Mouse (Mus musculus) forebrain, postnatal 0 days (tissue): ENCODE results near the gene Trim54. TPM values are rescaled to one million over a fixed set of nuclear protein-coding genes. Genes with fewer than 3 reads are reported as not detected.
A peak's percentile ranks its signal among the peaks of the same experiment; 100 is the strongest.

Experiments used
- ATAC-seq: fragments of 200-750 bp; cut with Nextera tagmentation; 2 replicates; pipeline ENCODE4 v1.8.0; 2017; ENCODE audit warnings: mild to moderate bottlenecking, moderate library complexity
- DNase-seq: peaks from one replicate; pipeline ENCODE4 v3.0.0-alpha.2; 2015
- H3K27ac ChIP-seq: fragments of 300-500 bp; sonication (generic); 2 replicates; pipeline ENCODE4 v1.5.1; 2014; ENCODE audit warnings: low read depth, mild to moderate bottlenecking, antibody characterized with exemption, low read length, moderate library complexity, mixed read lengths
- H3K27me3 ChIP-seq: fragments of 300-500 bp; sonication (generic); 2 replicates; pipeline ENCODE4 v1.6.1; 2014; ENCODE audit warnings: mild to moderate bottlenecking, low read length, mixed read lengths; ENCODE audit not compliant: insufficient read depth
- H3K36me3 ChIP-seq: fragments of 300-500 bp; sonication (generic); 2 replicates; pipeline ENCODE4 v1.6.1; 2014; ENCODE audit warnings: mild to moderate bottlenecking, moderate library complexity; ENCODE audit not compliant: insufficient read depth
- H3K4me1 ChIP-seq: fragments of 300-500 bp; sonication (generic); 2 replicates; pipeline ENCODE4 v1.6.1; 2014; ENCODE audit warnings: antibody characterized with exemption; ENCODE audit not compliant: insufficient read depth
- H3K4me2 ChIP-seq: fragments of 300-500 bp; sonication (generic); 2 replicates; pipeline ENCODE4 v1.6.1; 2014; ENCODE audit warnings: low read depth, mild to moderate bottlenecking, moderate library complexity
- H3K4me3 ChIP-seq: fragments of 300-500 bp; sonication (generic); 2 replicates; pipeline ENCODE4 v1.5.1; 2014; ENCODE audit warnings: low read depth, low read length, mixed read lengths
- H3K9ac ChIP-seq: fragments of 300-500 bp; sonication (generic); 2 replicates; pipeline ENCODE4 v1.6.1; 2014; ENCODE audit warnings: mild to moderate bottlenecking
- H3K9me3 ChIP-seq: fragments of 300-500 bp; sonication (generic); 2 replicates; pipeline ENCODE4 v1.6.1; 2016; ENCODE audit warnings: low read length
- CTCF ChIP-seq: sonication (generic); IDR thresholded peaks from 2 replicates; pipeline ENCODE4 v1.5.1; 2016; ENCODE audit warnings: antibody characterized with exemption, control low read depth, low read depth
- WGBS: fragments of 180-500 bp; shearing (Covaris S2); extraction: QIAGEN DNeasy Blood & Tissue Kit; methylation state at CpG from one replicate; pipeline ENCODE4 v1.1.7; 2014; 5-methylcytosine and 5-hydroxymethylcytosine counted together
- polyA plus RNA-seq: library from polyadenylated mRNA; unstranded; fragments of >200 nt; fragmentation: Nextera tagmentation; extraction: Ambion mirVana; gene quantifications from 2 replicates; pipeline ENCODE4 v1.2.1, GENCODE M21; 2015
- total RNA-seq: library from RNA; depleted of rRNA; stranded (reverse); fragments of >200 nt; gene quantifications from 2 replicates; pipeline ENCODE4 v1.2.3, GENCODE M21; 2014

The Trim54 gene
- total and polyA plus RNA-seq, 2 experiments from 2014 or later, result not detected

DNA sequence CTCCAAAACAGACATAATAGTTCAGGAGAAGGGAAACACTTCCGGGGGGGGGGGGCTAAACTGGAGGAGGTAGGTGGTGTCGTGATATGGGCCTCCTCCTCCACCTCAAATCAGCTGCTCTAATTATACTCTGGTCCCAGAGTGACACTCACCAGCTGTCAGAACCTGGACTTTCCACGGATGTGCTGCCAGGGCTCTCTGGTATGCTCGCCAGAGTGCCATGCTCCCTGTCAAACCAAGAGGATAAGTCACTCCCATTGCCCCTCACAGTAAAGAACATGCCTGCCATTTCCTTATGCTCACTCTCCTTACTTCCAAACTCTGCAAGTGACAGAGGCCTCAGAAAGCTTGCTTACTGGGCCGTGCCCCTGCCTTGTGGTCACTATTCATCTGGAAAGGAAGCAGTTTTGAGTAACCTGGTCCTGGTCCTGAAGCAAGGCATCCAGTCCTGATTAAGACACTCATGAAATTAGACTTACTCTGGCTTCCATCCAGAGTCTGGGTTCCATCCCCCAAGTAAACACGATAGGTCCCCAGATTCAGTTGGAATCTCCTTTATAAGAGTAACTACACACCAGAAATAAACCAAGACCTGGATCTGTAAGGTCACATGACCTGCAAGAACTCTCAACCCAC, 37.1 kb downstream of the Trim54 start:
- DNase-seq (no peak), ATAC-seq (peak; percentile 9; the same call in 1 of the 2 replicates)
- TF ChIP-seq CTCF, result no peak
- Histone ChIP-seq H3K9me3 (no peaks in the 10 kb centered on the region), H3K4me2 (peak overlapping the region; percentile 75), H3K36me3 (peaks cover 16% of the 10 kb centered on the region), H3K4me3 (peak overlapping the region; percentile 63), H3K27ac (no peak overlapping the region), H3K27me3 (no peaks in the 10 kb centered on the region), H3K9ac (peak overlapping the region; percentile 73), H3K4me1 (peaks cover 7% of the 10 kb centered on the region; the same call in 1 of the 2 replicates)
- WGBS, result 38% methylated on average over 6 of the region's 6 CpGs

DNA sequence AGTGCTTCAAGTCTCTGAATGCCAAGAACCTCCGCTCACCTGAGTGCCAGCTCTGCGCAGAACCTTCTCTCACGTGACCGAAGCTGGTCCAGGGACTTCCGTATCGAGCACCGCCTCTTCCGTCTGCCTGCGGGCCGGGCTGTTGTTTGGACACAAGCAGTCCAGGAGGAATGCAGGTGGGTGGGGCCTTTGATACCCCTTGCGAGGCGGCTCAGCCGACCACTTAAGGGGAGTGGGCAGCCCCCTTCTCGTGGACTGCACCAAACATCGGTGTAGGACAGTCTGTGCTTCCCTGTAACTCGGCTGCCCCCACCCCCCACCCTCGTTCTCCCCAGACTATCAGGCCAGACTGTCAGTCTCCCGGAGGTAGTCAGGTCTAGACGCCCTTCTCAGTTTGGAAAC, 37.6 kb downstream of the Trim54 start, which contains the start of gene Mpv17:
Gene Mpv17, minus strand, starts transcription at position 100 of the 402 bp plus-strand sequence.
- peaks cover 20% of the 10 kb centered on the region for H3K36me3 ChIP-seq
- ATAC-seq (peak; percentile 95), DNase-seq (peak; percentile 89)
- H3K9me3 ChIP-seq, result no peaks in the 10 kb centered on the region
- H3K27ac ChIP-seq, result peak within 1 kb of the TSS; percentile 69; the same call in 1 of the 2 replicates
- no peak for TF ChIP-seq CTCF
- WGBS, result under 1% methylated on average over 19 of the region's 19 CpGs
- H3K4me3 ChIP-seq, result peak within 1 kb of the TSS; percentile 63
- H3K4me2 ChIP-seq, result peak within 1 kb of the TSS; percentile 75
- H3K27me3 ChIP-seq, result no peaks in the 10 kb centered on the region
- peak within 1 kb of the TSS; percentile 73 for H3K9ac ChIP-seq
- H3K4me1 ChIP-seq, result peaks cover 7% of the 10 kb centered on the region; the same call in 1 of the 2 replicates

- no peak overlapping the region for H3K4me3 ChIP-seq
- H3K9ac ChIP-seq, result no peak overlapping the region
- peaks cover 78% of the 10 kb centered on the region for H3K36me3 ChIP-seq
- H3K4me2 ChIP-seq, result no peak overlapping the region
- no peak for TF ChIP-seq CTCF
- H3K27ac ChIP-seq, result no peak overlapping the region
- H3K9me3 ChIP-seq, result no peaks in the 10 kb centered on the region
- H3K27me3 ChIP-seq, result no peaks in the 10 kb centered on the region
- ATAC-seq (no peak), DNase-seq (no peak)
- H3K4me1 ChIP-seq, result no peaks in the 10 kb centered on the region
These were observed 46.0 kb downstream of the Trim54 start for GRCm38 (mm10) chr5:31162462-31162861.

- no peak overlapping the region for H3K9ac ChIP-seq
- no peak overlapping the region for H3K27ac ChIP-seq
- WGBS, result 93% methylated on average over 1 of the region's 1 CpGs
- no peak for TF ChIP-seq CTCF
- H3K27me3 ChIP-seq, result no peaks in the 10 kb centered on the region
- H3K4me1 ChIP-seq, result no peaks in the 10 kb centered on the region
- no peak overlapping the region for H3K4me3 ChIP-seq
- H3K36me3 ChIP-seq, result peaks cover 82% of the 10 kb centered on the region
- ATAC-seq, result no peak
- DNase-seq, result no peak
- H3K9me3 ChIP-seq, result no peaks in the 10 kb centered on the region
- no peak overlapping the region for H3K4me2 ChIP-seq
These were observed 48.4 kb downstream of the Trim54 start for GRCm38 (mm10) chr5:31164878-31165277.

DNA sequence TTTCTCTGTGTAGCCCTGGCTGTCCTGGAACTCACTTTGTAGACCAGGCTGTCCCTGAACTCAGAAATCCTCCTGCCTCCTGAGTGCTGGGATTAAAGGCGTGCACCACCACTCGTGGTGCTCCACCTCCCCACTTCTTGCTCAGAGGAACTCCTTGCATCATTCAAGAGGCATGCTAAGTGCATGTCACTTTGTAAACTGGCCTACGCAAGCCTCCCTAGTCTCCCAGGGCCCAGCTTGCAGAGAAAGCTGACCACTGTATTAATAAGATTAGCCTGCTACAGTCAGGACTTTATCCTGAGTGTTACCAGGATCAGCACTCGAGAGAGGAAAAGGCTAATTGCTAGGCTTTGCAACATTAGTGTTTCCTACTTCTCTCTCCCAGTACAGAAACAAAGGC, 52.1 kb downstream of the Trim54 start:
- Histone ChIP-seq H3K27ac (no peak overlapping the region), H3K27me3 (no peaks in the 10 kb centered on the region), H3K36me3 (peaks cover 91% of the 10 kb centered on the region), H3K4me1 (no peaks in the 10 kb centered on the region), H3K9me3 (no peaks in the 10 kb centered on the region), H3K4me2 (no peak overlapping the region), H3K9ac (no peak overlapping the region), H3K4me3 (no peak overlapping the region)
- TF ChIP-seq CTCF, result no peak
- no peak for ATAC-seq
- WGBS, result 90% methylated on average over 4 of the region's 4 CpGs
- DNase-seq, result no peak

DNA sequence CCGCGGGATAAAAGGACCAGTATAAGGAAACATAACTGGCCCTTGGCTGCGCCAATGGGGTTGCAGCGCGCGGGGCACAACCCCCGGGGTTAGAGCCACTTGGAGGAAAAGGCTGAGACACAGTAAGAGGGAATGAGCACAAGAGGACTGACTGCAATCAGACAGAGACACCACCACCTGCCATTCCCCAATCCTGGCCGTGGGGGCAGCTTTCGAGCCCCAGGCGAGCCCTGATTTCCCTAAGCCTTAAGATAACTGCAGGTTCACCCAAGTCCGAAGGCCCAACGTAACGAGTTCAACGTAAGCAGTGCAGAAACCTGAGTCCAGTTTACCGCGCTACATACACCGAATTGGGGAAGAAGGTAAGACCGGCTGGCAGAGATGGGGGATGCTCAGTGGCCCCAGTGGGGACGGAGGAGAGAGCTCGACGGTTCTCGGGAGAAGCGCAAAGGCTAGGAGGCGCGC, 62.8 kb downstream of the Trim54 start:
- under 1% methylated on average over 25 of the region's 25 CpGs for WGBS
- DNase-seq (no peak), ATAC-seq (peak; percentile 45; the same call in 1 of the 2 replicates)
- Histone ChIP-seq H3K27ac (peak overlapping the region; percentile 99), H3K9me3 (no peaks in the 10 kb centered on the region), H3K9ac (peak overlapping the region; percentile 80), H3K27me3 (no peaks in the 10 kb centered on the region), H3K4me2 (peak overlapping the region; percentile 91), H3K4me1 (peaks cover 9% of the 10 kb centered on the region; the same call in 1 of the 2 replicates), H3K4me3 (peak overlapping the region; percentile 93), H3K36me3 (peaks cover 2% of the 10 kb centered on the region; the same call in 1 of the 2 replicates)
- TF ChIP-seq CTCF, result no peak

DNA sequence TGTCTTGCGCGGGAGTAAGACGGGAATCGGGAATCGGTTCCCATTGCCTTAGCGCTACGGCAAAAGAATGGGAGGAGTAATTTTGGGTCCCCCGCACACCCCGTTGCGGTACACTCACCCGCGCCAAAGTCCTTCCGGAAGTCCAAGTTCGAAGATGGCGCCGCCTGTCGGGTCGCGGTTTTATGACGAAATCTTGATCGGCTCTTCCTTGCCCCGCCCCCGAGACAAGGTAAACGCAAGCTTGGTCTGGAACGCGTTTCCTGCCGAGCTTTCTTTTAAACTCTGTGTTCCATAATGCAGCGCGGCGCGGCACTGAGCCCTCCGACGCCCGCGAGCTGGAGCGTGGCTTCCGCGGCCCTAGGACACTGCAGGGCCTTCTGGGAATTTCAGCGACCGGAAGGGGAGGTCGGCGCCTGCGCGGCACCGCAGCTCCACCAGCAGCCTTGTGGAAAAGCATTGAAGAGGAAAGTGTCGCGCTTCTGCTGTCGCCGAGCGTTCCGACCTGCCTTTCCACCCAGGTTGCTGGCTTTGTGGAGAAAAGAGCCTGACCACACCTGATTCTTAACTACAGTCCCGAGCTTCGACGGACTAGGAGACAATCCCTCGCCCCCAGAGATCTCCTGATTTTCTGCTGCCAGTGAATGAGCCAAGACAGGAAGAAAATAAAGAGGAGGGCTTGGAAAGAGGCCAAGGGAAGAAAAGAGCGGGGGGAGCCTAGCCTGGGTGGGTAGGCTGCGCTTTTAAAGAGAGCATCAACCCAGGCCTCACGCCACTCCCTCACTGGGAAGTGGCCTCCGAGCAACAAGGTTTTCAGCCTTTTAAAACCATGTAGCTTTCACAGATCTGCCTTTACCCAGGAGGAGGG, 63.5 kb downstream of the Trim54 start, which contains the start of the genes Gm29609 and Gtf3c2:
Gene Gm29609, minus strand, starts transcription at position 146 of the 865 bp plus-strand sequence.
Gene Gtf3c2, minus strand, starts transcription at position 379 of the 865 bp plus-strand sequence.
- DNase-seq, result peak; percentile 99
- TF ChIP-seq CTCF, result peak; percentile 9; the same call in 1 of the 2 replicates
- no peaks in the 10 kb centered on the region for H3K27me3 ChIP-seq
- H3K4me2 ChIP-seq, result peak within 1 kb of the TSS; percentile 91
- H3K36me3 ChIP-seq, result no peaks in the 10 kb centered on the region
- peak within 1 kb of the TSS; percentile 93 for H3K4me3 ChIP-seq
- H3K27ac ChIP-seq, result peak within 1 kb of the TSS; percentile 99
- H3K4me1 ChIP-seq, result peaks cover 9% of the 10 kb centered on the region; the same call in 1 of the 2 replicates
- peak; percentile 99 for ATAC-seq
- peak within 1 kb of the TSS; percentile 80 for H3K9ac ChIP-seq
- no peaks in the 10 kb centered on the region for H3K9me3 ChIP-seq
- WGBS, result under 1% methylated on average over 59 of the region's 59 CpGs
